Mouse (Mus musculus) C2C12 (cell line): ENCODE measurements around the gene Tekt5.

Source experiments
- CEBPB ChIP-seq: IDR thresholded peaks from one replicate; pipeline ENCODE4 v1.6.1; 2011; ENCODE audit warnings: low read depth, mild to moderate bottlenecking, control low read depth, moderate library complexity
- CTCF ChIP-seq: IDR thresholded peaks from one replicate; pipeline ENCODE4 v1.5.1; 2011; ENCODE audit not compliant: control insufficient read depth, insufficient read depth, insufficient read length
- FOSL1 ChIP-seq: IDR thresholded peaks from one replicate; pipeline ENCODE4 v1.8.0; 2011; ENCODE audit warnings: mild to moderate bottlenecking, low read length; ENCODE audit not compliant: poor library complexity, insufficient read depth, severe bottlenecking
- MAX ChIP-seq: IDR thresholded peaks from one replicate; pipeline ENCODE4 v1.6.1; 2011; ENCODE audit warnings: mild to moderate bottlenecking, control low read depth
- MYOD1 ChIP-seq: IDR thresholded peaks from one replicate; pipeline ENCODE4 v1.6.1; 2011; ENCODE audit warnings: low read depth; ENCODE audit not compliant: control insufficient read depth, insufficient read length
- MYOG ChIP-seq: IDR thresholded peaks from one replicate; pipeline ENCODE4 v1.6.1; 2011; ENCODE audit not compliant: control insufficient read depth, insufficient read length; ENCODE audit errors: extremely low read depth
- USF1 ChIP-seq: IDR thresholded peaks from one replicate; pipeline ENCODE4 v1.6.1; 2011; ENCODE audit warnings: low read depth, mild to moderate bottlenecking, control low read depth, moderate library complexity

DNA sequence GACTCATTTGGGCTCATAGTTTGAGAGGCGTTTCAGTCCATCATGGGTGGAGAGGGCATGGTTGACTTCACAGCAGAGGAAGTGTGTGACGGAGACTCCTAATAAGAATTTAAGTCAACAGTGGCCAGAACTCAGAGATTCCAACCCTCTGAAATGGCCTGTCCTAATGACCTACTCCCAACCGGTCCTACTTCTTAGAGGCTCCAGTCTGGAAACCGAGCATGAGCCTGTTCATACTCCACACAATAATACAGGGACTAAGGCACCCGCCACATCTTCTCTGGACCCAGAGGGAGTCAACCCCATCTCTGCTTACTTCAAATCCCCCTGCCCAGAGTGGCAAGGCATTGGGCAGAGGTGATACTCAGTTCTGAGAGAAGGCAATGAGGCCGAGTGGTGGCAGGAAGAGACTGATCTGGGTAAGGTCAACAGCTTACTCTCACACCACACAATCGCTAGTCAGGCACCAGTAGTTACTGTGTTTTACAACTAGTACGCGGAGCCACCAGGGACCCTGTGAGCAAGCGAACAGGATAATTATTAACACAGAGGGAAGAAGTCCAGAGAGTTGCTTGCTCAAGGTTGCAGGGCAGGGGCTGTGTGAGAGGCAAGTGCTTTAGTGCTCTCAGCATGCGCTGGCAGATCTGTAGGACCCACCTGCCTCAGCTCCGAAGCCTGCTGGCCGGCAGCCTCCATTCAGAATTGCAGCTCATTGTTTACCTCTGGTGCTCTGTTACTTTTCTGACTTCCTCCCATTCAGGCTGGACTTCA is 67.5 kb downstream of the Tekt5 start:
- TF ChIP-seq CTCF (no peak), MYOG (no peak), MAX (no peak), MYOD1 (no peak), CEBPB (no peak), USF1 (no peak), FOSL1 (no peak)
